35 mouse cellular contexts compared by ENCODE assay signal in genomic region chr9:65419633-65420032, GRCm38 (mm10). TPM values are rescaled to one million over a fixed set of nuclear protein-coding genes. Genes with fewer than 3 reads are reported as not detected.
DNase-seq lines count a peak whose midpoint lies in the region; ATAC-seq and TF ChIP-seq lines count a peak whose summit lies in the region.
"Had no signal": no experiment of that assay in that cellular context is flagged by ENCODE, and none has a peak within 500 bp of the region (broad histone marks: within the 10 kb centered on the region; RNA-seq: fewer than 3 reads in every experiment).

No protein-coding gene starts in this region.

- no peaks in the 10 kb centered on the region for H3K36me3 ChIP-seq in kidney, postnatal 0 days (ENCODE audit: insufficient read depth, low read length)
- H3K36me3 ChIP-seq in lung, postnatal 0 days (ENCODE audit: insufficient read depth, low read length) = no peaks in the 10 kb centered on the region
- H3K36me3 ChIP-seq in E14TG2a.4 (ENCODE audit: insufficient read depth, low read length) = no peaks in the 10 kb centered on the region
- H3K36me3 ChIP-seq in small intestine, adult 2 months (ENCODE audit: control insufficient read depth, insufficient read depth, low read length) = peaks cover 15% of the 10 kb centered on the region
- H3K36me3 ChIP-seq: embryonic facial prominence, embryonic 10.5 days; embryonic facial prominence, embryonic 15.5 days; forebrain, embryonic 12.5 days; heart, embryonic 13.5 days; hindbrain, embryonic 15.5 days; stomach, embryonic 15.5 days had no signal

- peak; percentile 28; the same call in 1 of the 2 replicates for TF ChIP-seq CTCF in kidney, postnatal 0 days (IDR thresholded peaks at IDR 0.05; ENCODE audit: low read depth)
- TF ChIP-seq CTCF in lung, postnatal 0 days (IDR thresholded peaks at IDR 0.05) = peak; percentile 45
- 0 out of 2 replicates have a peak, but pooled peaks have one; percentile 1 for TF ChIP-seq CTCF in E14TG2a.4 (conservative IDR thresholded peaks at IDR 0.05; ENCODE audit: low read length)
- TF ChIP-seq CTCF in small intestine, adult 2 months (IDR thresholded peaks at IDR 0.05; ENCODE audit: extremely low read depth, insufficient read length, insufficient replicate concordance, low read depth, low read length) = peak; percentile 32; the same call in 1 of the 2 replicates

- H3K27ac ChIP-seq in kidney, postnatal 0 days = no peak overlapping the region
- H3K27ac ChIP-seq in lung, postnatal 0 days (ENCODE audit: low read length) = no peak overlapping the region
- no peak overlapping the region for H3K27ac ChIP-seq in small intestine, adult 2 months (ENCODE audit: insufficient read depth, low read depth, low read length)
- H3K27ac ChIP-seq: embryonic facial prominence, embryonic 10.5 days; embryonic facial prominence, embryonic 15.5 days; forebrain, embryonic 12.5 days; heart, embryonic 13.5 days; hindbrain, embryonic 15.5 days; stomach, embryonic 15.5 days had no signal

- no peaks in the 10 kb centered on the region for H3K27me3 ChIP-seq in kidney, postnatal 0 days (ENCODE audit: insufficient read depth, low read length)
- H3K27me3 ChIP-seq in lung, postnatal 0 days (replicated peaks; ENCODE audit: insufficient read depth, low read length) = no peaks in the 10 kb centered on the region
- no peaks in the 10 kb centered on the region; the same call in 1 of the 2 replicates for H3K27me3 ChIP-seq in E14TG2a.4 (ENCODE audit: insufficient read depth, low read length)
- H3K27me3 ChIP-seq in small intestine, adult 2 months (ENCODE audit: control insufficient read depth, insufficient read depth, low read length) = no peaks in the 10 kb centered on the region
- H3K27me3 ChIP-seq: embryonic facial prominence, embryonic 15.5 days; forebrain, embryonic 12.5 days; heart, embryonic 13.5 days; hindbrain, embryonic 15.5 days; stomach, embryonic 15.5 days had no signal

- TF ChIP-seq EP300 in lung, postnatal 0 days (IDR thresholded peaks at IDR 0.05) = no peak

- no peak for TF ChIP-seq POLR2A in small intestine, adult 2 months (IDR thresholded peaks at IDR 0.05; ENCODE audit: low read depth, low read length)

- H3K4me3 ChIP-seq in kidney, postnatal 0 days (replicated peaks; ENCODE audit: low read depth, low read length) = no peak overlapping the region
- H3K4me3 ChIP-seq in lung, postnatal 0 days (ENCODE audit: low read depth, low read length) = no peak overlapping the region
- H3K4me3 ChIP-seq in E14TG2a.4 (replicated peaks; ENCODE audit: low read length) = no peak overlapping the region
- H3K4me3 ChIP-seq in small intestine, adult 2 months (ENCODE audit: low read depth, low read length) = peak overlapping the region; percentile 25; the same call in 1 of the 2 replicates
- H3K4me3 ChIP-seq: embryonic facial prominence, embryonic 10.5 days; embryonic facial prominence, embryonic 15.5 days; forebrain, embryonic 12.5 days; heart, embryonic 13.5 days; hindbrain, embryonic 15.5 days; stomach, embryonic 15.5 days had no signal

- no peaks in the 10 kb centered on the region for H3K4me1 ChIP-seq in kidney, postnatal 0 days (replicated peaks; ENCODE audit: insufficient read depth, low read length)
- no peaks in the 10 kb centered on the region for H3K4me1 ChIP-seq in lung, postnatal 0 days (ENCODE audit: insufficient read depth, low read depth, low read length)
- H3K4me1 ChIP-seq in E14TG2a.4 (replicated peaks; ENCODE audit: low read depth, low read length) = peaks cover 15% of the 10 kb centered on the region
- H3K4me1 ChIP-seq in small intestine, adult 2 months (ENCODE audit: control insufficient read depth, insufficient read depth, insufficient read length, low read length) = peaks cover 15% of the 10 kb centered on the region; the same call in 1 of the 2 replicates
- H3K4me1 ChIP-seq: embryonic facial prominence, embryonic 15.5 days; forebrain, embryonic 12.5 days; heart, embryonic 13.5 days; hindbrain, embryonic 15.5 days; stomach, embryonic 15.5 days had no signal

- no peak for ATAC-seq in kidney, postnatal 0 days (replicated peaks; ENCODE audit: low FRiP score, low read depth)
- ATAC-seq in lung, postnatal 0 days = no peak
- ATAC-seq: activated CD4-positive, CD25-positive, alpha-beta regulatory T cell, adult 4 months; forebrain, postnatal 0 days had no signal

- no peak for DNase-seq in kidney, postnatal 0 days (ENCODE audit: low spot score)
- DNase-seq in kidney, adult 11 months = no peak
- DNase-seq in lung, postnatal 0 days (ENCODE audit: low spot score) = no peak
- no peak for DNase-seq in lung, adult 18-20 months
- no peak for DNase-seq in cerebellum, adult 9-10 months
- no peak for DNase-seq in ovary, postnatal 14 days (ENCODE audit: low spot score)
- DNase-seq: adrenal gland, adult 2 months; adrenal gland, postnatal 36 days; cerebellum, adult 18-20 months; cerebellum, postnatal 14 days; forebrain, postnatal 0 days; gastrocnemius, postnatal 36 days; heart, postnatal 10 days; kidney, postnatal 36 days; layer of hippocampus, postnatal 36 days; left cerebral cortex, postnatal 4 days; lung, adult 2 months; lung, postnatal 14 days; midbrain, embryonic 14.5 days; retina, postnatal 1 day; right cerebral cortex, postnatal 14 days; thymus, adult 2 months; thymus, postnatal 4 days had no signal

- H3K9ac ChIP-seq in kidney, postnatal 0 days (ENCODE audit: low read depth, low read length) = no peak overlapping the region
- no peak overlapping the region for H3K9ac ChIP-seq in lung, postnatal 0 days (replicated peaks; ENCODE audit: low read depth)
- H3K9ac ChIP-seq: embryonic facial prominence, embryonic 15.5 days; forebrain, embryonic 12.5 days; forebrain, postnatal 0 days; heart, embryonic 13.5 days; hindbrain, embryonic 15.5 days; stomach, embryonic 15.5 days had no signal

- H3K9me3 ChIP-seq in kidney, postnatal 0 days (replicated peaks; ENCODE audit: low read length) = no peaks in the 10 kb centered on the region
- H3K9me3 ChIP-seq in lung, postnatal 0 days (ENCODE audit: low read length) = no peaks in the 10 kb centered on the region
- no peaks in the 10 kb centered on the region for H3K9me3 ChIP-seq in E14TG2a.4 (ENCODE audit: low read length)
- H3K9me3 ChIP-seq: embryonic facial prominence, embryonic 10.5 days; embryonic facial prominence, embryonic 15.5 days; forebrain, embryonic 12.5 days; heart, embryonic 13.5 days; hindbrain, embryonic 15.5 days; stomach, embryonic 15.5 days had no signal

- H3K4me2 ChIP-seq in kidney, postnatal 0 days (ENCODE audit: low read length) = no peak overlapping the region
- no peak overlapping the region for H3K4me2 ChIP-seq in lung, postnatal 0 days (replicated peaks; ENCODE audit: low read depth, low read length)
- H3K4me2 ChIP-seq: embryonic facial prominence, embryonic 15.5 days; forebrain, embryonic 12.5 days; heart, embryonic 13.5 days; hindbrain, embryonic 15.5 days; stomach, embryonic 15.5 days had no signal

- WGBS in kidney, postnatal 0 days = 73% methylated on average over 3 of the region's 3 CpGs
- 57% methylated on average over 3 of the region's 3 CpGs for WGBS in lung, postnatal 0 days
- 84% methylated on average over 3 of the region's 3 CpGs for WGBS in small intestine, adult 2 months

RNA-seq across cellular contexts. Expression of gene Slc51b, which starts 3.1 kb away (rescaled TPM):
- 33.4 and 36.0 TPM in 2 replicates for polyA plus RNA-seq in kidney, postnatal 0 days (2015; fragmentation: Nextera tagmentation; extraction: Ambion mirVana)
- polyA plus RNA-seq in lung, postnatal 0 days (2015; fragmentation: Nextera tagmentation; extraction: Ambion mirVana) = not detected in 2 replicates
- polyA plus RNA-seq in small intestine, adult 2 months (2012; rRNA removed) = 6.6 and 13.6 TPM in 2 replicates
- polyA plus RNA-seq: activated CD4-positive, CD25-positive, alpha-beta regulatory T cell, adult 4 months; adrenal gland, adult 2 months; brain, embryonic 14.5 days; embryonic facial prominence, embryonic 10.5 days; embryonic facial prominence, embryonic 15.5 days; forebrain, embryonic 12.5 days; forebrain, postnatal 0 days; heart, embryonic 13.5 days; hindbrain, embryonic 15.5 days; limb, embryonic 14.5 days; lung, adult 2 months; midbrain, embryonic 14.5 days; neural tube, embryonic 14.5 days had no signal

RNA-seq across cellular contexts. Expression of gene Mtfmt, which starts 15.9 kb away (rescaled TPM):
- 19.2 and 20.6 TPM in 2 replicates for polyA plus RNA-seq in kidney, postnatal 0 days (2015; fragmentation: Nextera tagmentation; extraction: Ambion mirVana)
- polyA plus RNA-seq in lung, postnatal 0 days (2015; fragmentation: Nextera tagmentation; extraction: Ambion mirVana) = 10.2 and 11.5 TPM in 2 replicates
- polyA plus RNA-seq in small intestine, adult 2 months (2012; rRNA removed) = 2.6 and 5.8 TPM in 2 replicates

RNA-seq across cellular contexts. Expression of gene Rasl12, which starts 21.3 kb away (rescaled TPM):
- 10.4 and 10.7 TPM in 2 replicates for polyA plus RNA-seq in kidney, postnatal 0 days (2015; fragmentation: Nextera tagmentation; extraction: Ambion mirVana)
- 73.2 and 84.4 TPM in 2 replicates for polyA plus RNA-seq in lung, postnatal 0 days (2015; fragmentation: Nextera tagmentation; extraction: Ambion mirVana)
- 1.4 and 2.3 TPM in 2 replicates for polyA plus RNA-seq in small intestine, adult 2 months (2012; rRNA removed)

RNA-seq across cellular contexts. Expression of gene Kbtbd13, which starts 28.2 kb away (rescaled TPM):
- polyA plus RNA-seq in kidney, postnatal 0 days (2015; fragmentation: Nextera tagmentation; extraction: Ambion mirVana) = 1.2 and 1.5 TPM in 2 replicates
- 2.4 and 2.9 TPM in 2 replicates for polyA plus RNA-seq in lung, postnatal 0 days (2015; fragmentation: Nextera tagmentation; extraction: Ambion mirVana)
- 0.20 and 0.57 TPM in 2 replicates for polyA plus RNA-seq in small intestine, adult 2 months (2012; rRNA removed)
- polyA plus RNA-seq: activated CD4-positive, CD25-positive, alpha-beta regulatory T cell, adult 4 months had no signal

RNA-seq across cellular contexts. Expression of gene Spg21, which starts 41.1 kb away (rescaled TPM):
- 118 and 122 TPM in 2 replicates for polyA plus RNA-seq in kidney, postnatal 0 days (2015; fragmentation: Nextera tagmentation; extraction: Ambion mirVana)
- 94.0 and 94.2 TPM in 2 replicates for polyA plus RNA-seq in lung, postnatal 0 days (2015; fragmentation: Nextera tagmentation; extraction: Ambion mirVana)
- 4.5 and 9.7 TPM in 2 replicates for polyA plus RNA-seq in small intestine, adult 2 months (2012; rRNA removed)
